Mouse (Mus musculus) MEL (cell line): ENCODE data around the gene Cadps2. TPM values are rescaled to one million over a fixed set of nuclear protein-coding genes. Genes with fewer than 3 reads are reported as not detected.

ENCODE experiments used
- DNase-seq: peaks from one replicate; pipeline ENCODE4 v3.0.0; 2011; ENCODE audit warnings: low read depth, low spot score
- H3K27ac ChIP-seq: 2 replicates; pipeline ENCODE4 v1.5.1; 2012; ENCODE audit warnings: low read depth, mild to moderate bottlenecking, control low read depth, low read length, moderate library complexity; ENCODE audit not compliant: control insufficient read depth
- H3K27me3 ChIP-seq, 2 experiments: fragments of 150-350 bp in 1 of 2; sonication (generic) in 1 of 2; 2 replicates each; pipeline ENCODE4 v1.6.1; 2012; ENCODE audit warnings: low read length in 2 of 2, mild to moderate bottlenecking in 2 of 2, improper control_type of control experiment in 1 of 2, moderate library complexity in 1 of 2; ENCODE audit not compliant: insufficient read depth in 2 of 2, control insufficient read depth in 1 of 2
- H3K36me3 ChIP-seq, 2 experiments: 2 replicates each; pipeline ENCODE4 v1.6.1; 2012 to 2014; ENCODE audit warnings: low read length in 2 of 2, improper control_type of control experiment in 1 of 2, inconsistent platforms in 1 of 2, mild to moderate bottlenecking in 1 of 2; ENCODE audit not compliant: insufficient read depth in 2 of 2, control insufficient read depth in 1 of 2
- H3K4me1 ChIP-seq, 2 experiments: fragments of 150-350 bp in 1 of 2; sonication (generic) in 1 of 2; 2 replicates each; pipeline ENCODE4 v1.6.1; 2012; ENCODE audit warnings: low read length in 2 of 2, improper control_type of control experiment in 1 of 2, mild to moderate bottlenecking in 1 of 2; ENCODE audit not compliant: insufficient read depth in 2 of 2, control insufficient read depth in 1 of 2
- H3K4me3 ChIP-seq, 2 experiments: fragments of 150-350 bp in 1 of 2; sonication (generic) in 1 of 2; 2 replicates each; pipeline ENCODE4 v1.5.1; 2012; ENCODE audit warnings: low read depth in 2 of 2, low read length in 2 of 2, mild to moderate bottlenecking in 2 of 2, moderate library complexity in 2 of 2, control low read depth in 1 of 2, improper control_type of control experiment in 1 of 2; ENCODE audit not compliant: control insufficient read depth in 1 of 2, insufficient read depth in 1 of 2
- H3K79me2 ChIP-seq: 2 replicates; pipeline ENCODE4 v1.6.1; 2012; ENCODE audit warnings: mild to moderate bottlenecking, low read length, moderate library complexity; ENCODE audit not compliant: control insufficient read depth, poor library complexity, insufficient read depth
- H3K9ac ChIP-seq: 2 replicates; pipeline ENCODE4 v1.6.1; 2012; ENCODE audit warnings: low read depth, mild to moderate bottlenecking, control low read depth, low read length, moderate library complexity; ENCODE audit not compliant: control insufficient read depth, poor library complexity, severe bottlenecking
- H3K9me3 ChIP-seq: fragments of 150-350 bp; sonication (generic); replicated peaks from 2 replicates; pipeline ENCODE4 v1.6.1; 2012; ENCODE audit warnings: mild to moderate bottlenecking, low read length, improper control_type of control experiment, moderate library complexity; ENCODE audit not compliant: insufficient read depth
- BHLHE40 ChIP-seq: IDR thresholded peaks from 2 replicates; pipeline ENCODE4 v1.6.1; 2012; ENCODE audit warnings: low read depth, mild to moderate bottlenecking, inconsistent platforms, low read length, improper control_type of control experiment, borderline replicate concordance
- CHD1 ChIP-seq: IDR thresholded peaks from 2 replicates; pipeline ENCODE4 v1.6.1; 2012; ENCODE audit warnings: low read depth, mild to moderate bottlenecking, inconsistent platforms, low read length, improper control_type of control experiment
- CTCF ChIP-seq, 3 experiments: IDR thresholded peaks in 2 of 3; conservative IDR thresholded peaks in 1 of 3; 2 replicates each; pipeline ENCODE4 v1.5.1; 2011 to 2012; ENCODE audit warnings: low read length in 3 of 3, low read depth in 2 of 3, mild to moderate bottlenecking in 2 of 3, improper control_type of control experiment in 1 of 3, inconsistent platforms in 1 of 3, mixed read lengths in 1 of 3, moderate library complexity in 1 of 3; ENCODE audit not compliant: control insufficient read depth in 1 of 3, insufficient read depth in 1 of 3, poor library complexity in 1 of 3, severe bottlenecking in 1 of 3
- EP300 ChIP-seq, 2 experiments: IDR thresholded peaks; 2 replicates each; pipeline ENCODE4 v1.6.1; 2011; ENCODE audit warnings: improper control_type of control experiment in 2 of 2, low read length in 2 of 2, low read depth in 1 of 2, mild to moderate bottlenecking in 1 of 2
- GATA1 ChIP-seq: IDR thresholded peaks from 2 replicates; pipeline ENCODE4 v1.6.1; 2011; ENCODE audit warnings: low read depth, low read length, improper control_type of control experiment
- HCFC1 ChIP-seq: IDR thresholded peaks from 2 replicates; pipeline ENCODE4 v1.6.1; 2012; ENCODE audit warnings: low read depth, mild to moderate bottlenecking, inconsistent platforms, low read length, improper control_type of control experiment, moderate library complexity
- MAX ChIP-seq: IDR thresholded peaks from 2 replicates; pipeline ENCODE4 v1.6.1; 2011; ENCODE audit warnings: low read length, improper control_type of control experiment
- MEF2A ChIP-seq: IDR thresholded peaks from 2 replicates; pipeline ENCODE4 v1.6.1; 2014; ENCODE audit warnings: low read depth, mild to moderate bottlenecking, inconsistent platforms, low read length, improper control_type of control experiment; ENCODE audit not compliant: poor library complexity, insufficient replicate concordance, severe bottlenecking; ENCODE audit errors: extremely low read depth
- MXI1 ChIP-seq: IDR thresholded peaks from 2 replicates; pipeline ENCODE4 v1.6.1; 2011; ENCODE audit warnings: mild to moderate bottlenecking, low read depth, low read length, improper control_type of control experiment
- MYB ChIP-seq: IDR thresholded peaks from 2 replicates; pipeline ENCODE4 v1.6.1; 2011; ENCODE audit warnings: mild to moderate bottlenecking, low read depth, low read length, improper control_type of control experiment
- NELFE ChIP-seq: IDR thresholded peaks from 2 replicates; pipeline ENCODE4 v1.6.1; 2011; ENCODE audit warnings: low read depth, low read length, improper control_type of control experiment
- NRF1 ChIP-seq: IDR thresholded peaks from 2 replicates; pipeline ENCODE4 v1.6.1; 2014; ENCODE audit warnings: low read depth, mild to moderate bottlenecking, inconsistent platforms, low read length, improper control_type of control experiment, moderate library complexity; ENCODE audit not compliant: poor library complexity, insufficient read depth, severe bottlenecking
- POLR2AphosphoS2 ChIP-seq: IDR thresholded peaks from 2 replicates; pipeline ENCODE4 v1.6.1; 2011; ENCODE audit warnings: low read length, improper control_type of control experiment
- RAD21 ChIP-seq: IDR thresholded peaks from 2 replicates; pipeline ENCODE4 v1.6.1; 2011; ENCODE audit warnings: mild to moderate bottlenecking, low read depth, low read length, improper control_type of control experiment
- SMC3 ChIP-seq: IDR thresholded peaks from 2 replicates; pipeline ENCODE4 v1.6.1; 2011; ENCODE audit warnings: low read depth, low read length, improper control_type of control experiment
- TCF12 ChIP-seq: IDR thresholded peaks from 2 replicates; pipeline ENCODE4 v1.6.1; 2014; ENCODE audit warnings: low read depth, mild to moderate bottlenecking, inconsistent platforms, low read length, improper control_type of control experiment, moderate library complexity
- ZKSCAN1 ChIP-seq: IDR thresholded peaks from 2 replicates; pipeline ENCODE4 v1.6.1; 2012; ENCODE audit warnings: low read depth, mild to moderate bottlenecking, inconsistent platforms, low read length, improper control_type of control experiment, moderate library complexity
- polyA plus RNA-seq, 2 experiments: library from polyadenylated mRNA; stranded (reverse) in 1 of 2; unstranded in 1 of 2; fragments of >175 nt in 1 of 2; fragments of >200 nt in 1 of 2; gene quantifications; 2 replicates each; pipeline versions ENCODE4 v1.2.1 to v1.2.4; 2012; ENCODE audit warnings: low replicate concordance in 2 of 2, low read depth in 1 of 2; ENCODE audit not compliant: insufficient read length in 2 of 2, insufficient read depth in 1 of 2, missing spikeins in 1 of 2
- total RNA-seq: library from RNA; depleted of rRNA; stranded (reverse); fragments of 300-350 nt; gene quantifications from 2 replicates; pipeline ENCODE4 v1.2.3, GENCODE M21; 2012

The Cadps2 gene
- total and polyA plus RNA-seq, 3 experiments: not detected

DNA sequence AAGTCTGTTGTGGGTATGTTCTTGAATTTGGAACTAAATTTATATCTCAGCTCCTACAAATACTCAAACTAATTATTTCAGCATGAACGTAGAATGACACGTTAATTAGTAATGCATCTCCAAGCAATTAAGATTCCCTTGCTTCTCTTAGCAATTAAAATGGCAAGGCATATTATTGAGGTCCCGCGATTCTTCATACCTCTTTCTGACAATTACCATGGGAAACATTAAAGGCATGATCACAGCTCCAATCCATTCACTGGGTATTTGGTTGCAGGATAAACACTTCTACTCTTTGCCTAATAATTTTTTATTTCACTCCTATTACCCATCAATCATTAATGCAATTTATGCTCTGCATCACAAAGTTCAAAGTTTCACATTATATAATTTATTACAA is 371.3 kb downstream of the Cadps2 start:
- H3K9ac ChIP-seq: no peak overlapping the region
- no peak for TF ChIP-seq GATA1
- no peak for TF ChIP-seq MYB
- no peak for TF ChIP-seq MEF2A
- TF ChIP-seq TCF12: no peak
- TF ChIP-seq HCFC1: no peak
- no peak for TF ChIP-seq BHLHE40
- TF ChIP-seq NRF1: no peak
- TF ChIP-seq ZKSCAN1: no peak
- TF ChIP-seq RAD21: no peak
- TF ChIP-seq MAX: no peak
- TF ChIP-seq EP300 (IDR thresholded peaks at IDR 0.05; ENCODE audit: low read depth in 1 of 2, low read length in 2 of 2): no peak
- no peak for TF ChIP-seq POLR2AphosphoS2
- no peak for TF ChIP-seq NELFE
- no peak for TF ChIP-seq CHD1
- no peak for DNase-seq

DNA sequence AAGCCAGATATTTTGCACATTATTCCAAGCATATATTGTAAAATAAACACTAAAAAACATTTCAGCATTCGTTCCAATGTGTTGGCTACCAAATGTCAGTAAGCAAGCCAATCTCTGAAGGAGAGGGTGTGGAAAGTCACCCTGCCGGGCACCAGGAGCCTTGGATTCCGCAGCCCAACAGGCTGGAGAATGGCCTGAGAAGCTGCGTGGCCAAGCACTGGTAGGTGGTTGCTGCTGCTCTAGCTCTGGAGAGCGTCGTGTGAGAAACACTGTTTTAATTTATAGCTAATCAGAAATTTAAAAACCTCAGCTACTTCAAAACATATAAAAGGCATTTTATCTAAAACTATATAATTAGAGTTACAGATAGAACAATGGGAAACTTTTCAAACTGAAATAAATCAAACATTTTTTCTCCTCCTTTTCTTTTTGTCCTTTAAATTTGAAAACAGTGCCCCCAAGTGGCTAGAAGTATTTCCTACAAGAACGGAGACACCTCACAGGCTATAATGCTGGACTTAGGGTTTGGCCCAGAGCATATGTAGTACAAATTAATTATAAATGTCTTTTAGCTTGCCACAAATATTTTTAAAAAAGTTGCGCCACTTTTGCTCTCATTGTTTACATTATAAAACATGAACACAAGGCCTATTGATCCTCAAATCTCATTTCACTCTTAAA is 376.5 kb downstream of the Cadps2 start:
- no peaks in the 10 kb centered on the region for H3K4me1 ChIP-seq
- no peak overlapping the region for H3K9ac ChIP-seq
- no peaks in the 10 kb centered on the region for H3K27me3 ChIP-seq
- no peak overlapping the region for H3K4me3 ChIP-seq
- peak; percentile 21 for DNase-seq
- no peaks in the 10 kb centered on the region for H3K36me3 ChIP-seq
- H3K79me2 ChIP-seq: no peaks in the 10 kb centered on the region
- H3K27ac ChIP-seq: no peak overlapping the region
- no peaks in the 10 kb centered on the region for H3K9me3 ChIP-seq
- TF ChIP-seq CTCF (IDR thresholded peaks at IDR 0.05 in 2 of 3, conservative IDR thresholded peaks at IDR 0.05 in 1 of 3; ENCODE audit: control insufficient read depth in 1 of 3, insufficient read depth in 1 of 3, low read depth in 2 of 3, low read length in 3 of 3, poor library complexity in 1 of 3, severe bottlenecking in 1 of 3): peak in 2 of 3 experiments; percentile 3 to 46; a peak in 2 of 6 replicates
- TF ChIP-seq SMC3: peak; percentile 29
- no peak for TF ChIP-seq MXI1
- TF ChIP-seq RAD21: peak; percentile 41
- TF ChIP-seq HCFC1: no peak

More for the DNA sequence above, 371.3 kb downstream of the Cadps2 start:
- no peaks in the 10 kb centered on the region for H3K27me3 ChIP-seq
- no peaks in the 10 kb centered on the region for H3K79me2 ChIP-seq
- no peaks in the 10 kb centered on the region for H3K9me3 ChIP-seq
- no peaks in the 10 kb centered on the region for H3K36me3 ChIP-seq
- H3K4me3 ChIP-seq: no peak overlapping the region
- no peak overlapping the region for H3K27ac ChIP-seq
- no peaks in the 10 kb centered on the region for H3K4me1 ChIP-seq
